Mouse (Mus musculus) Patski (cell line): ENCODE measurements around the gene Nptn. TPM values are rescaled to one million over a fixed set of nuclear protein-coding genes. Genes with fewer than 3 reads are reported as not detected.

ENCODE experiments used
- ATAC-seq: fragments of 100-300 bp; one replicate; pipeline ENCODE4 v1.8.0; 2021
- CTCF ChIA-PET: fragments of 350-600 bp; sonication (Branson Sonifier 250); formaldehyde crosslinking; loops from one replicate; lab custom pipeline; 2022; ENCODE audit warnings: inconsistent platforms; lab: Charles Lee
- POLR2A ChIA-PET: fragments of 350-600 bp; sonication (Branson Sonifier 250); formaldehyde crosslinking; loops from one replicate; lab custom pipeline; 2022; ENCODE audit warnings: antibody characterized with exemption, inconsistent platforms; lab: Charles Lee
- DNase-seq: peaks from one replicate; pipeline ENCODE4 v3.0.0-alpha.2; 2011; ENCODE audit warnings: low read depth, low spot score
- H3K27me3 ChIP-seq: fragments of 371-371 bp; one replicate; pipeline ENCODE4 v1.5.1; 2021
- CTCF ChIP-seq: fragments of 100-300 bp; IDR thresholded peaks from one replicate; pipeline ENCODE4 v1.5.1; 2021
- in situ Hi-C: fragments of 300-500 bp; cut with MboI; formaldehyde crosslinking; loops from 3 replicates; pipeline ENCODE4 v1.11.1; 2018; ENCODE audit warnings: low pct_unique_long_range_greater_than_20kb, mixed read lengths
- polyA plus RNA-seq: library from polyadenylated mRNA; unstranded; gene quantifications from one replicate; pipeline ENCODE4 v1.2.3, GENCODE M21; 2021

The Nptn gene
- polyA plus RNA-seq, 1 experiment from 2014 or later, result 424 TPM

GRCm38 (mm10) chr9:58675371-58675770, 93.3 kb downstream of the Nptn start:
- ATAC-seq, result no peak
- ChIA-PET POLR2A (no interaction called here), CTCF (interaction anchor here (1.5 kb wide), 1 partner anchor 14 kb away, joined by 4 read pairs; no protein-coding TSS in a partner anchor)
- no peak for DNase-seq
- no peaks in the 10 kb centered on the region for H3K27me3 ChIP-seq
- in situ Hi-C loops, result no loop called here
- TF ChIP-seq CTCF, result no peak

- no peak for ATAC-seq
- POLR2A ChIA-PET, result no interaction called here
- no peak for DNase-seq
- TF ChIP-seq CTCF, result no peak
- CTCF ChIA-PET, result no interaction called here
- in situ Hi-C loops, result no loop called here
- H3K27me3 ChIP-seq, result no peaks in the 10 kb centered on the region
Observed at GRCm38 (mm10) chr9:58681411-58681810, 99.4 kb downstream of the Nptn start.

GRCm38 (mm10) chr9:58682106-58682505, 100.1 kb downstream of the Nptn start:
- POLR2A ChIA-PET, result no interaction called here
- CTCF ChIA-PET, result no interaction called here
- in situ Hi-C loops, result no loop called here
- DNase-seq (no peak), ATAC-seq (no peak)
- TF ChIP-seq CTCF, result no peak
- H3K27me3 ChIP-seq, result no peaks in the 10 kb centered on the region

GRCm38 (mm10) chr9:58683372-58683771, 101.3 kb downstream of the Nptn start:
- CTCF ChIA-PET, result no interaction called here
- no peaks in the 10 kb centered on the region for H3K27me3 ChIP-seq
- TF ChIP-seq CTCF, result no peak
- in situ Hi-C loops, result no loop called here
- POLR2A ChIA-PET, result no interaction called here
- DNase-seq (no peak), ATAC-seq (no peak)

GRCm38 (mm10) chr9:58685290-58685689, 103.2 kb downstream of the Nptn start:
- ATAC-seq (no peak), DNase-seq (no peak)
- H3K27me3 ChIP-seq, result no peaks in the 10 kb centered on the region
- in situ Hi-C loops, result no loop called here
- no peak for TF ChIP-seq CTCF
- ChIA-PET CTCF (interaction anchor here (0.9 kb wide), 1 partner anchor 25 kb away, joined by 3 read pairs; no protein-coding TSS in a partner anchor), POLR2A (no interaction called here)

- POLR2A ChIA-PET, result no interaction called here
- TF ChIP-seq CTCF, result no peak
- CTCF ChIA-PET, result no interaction called here
- H3K27me3 ChIP-seq, result no peaks in the 10 kb centered on the region
- in situ Hi-C loops, result no loop called here
- no peak for ATAC-seq
- DNase-seq, result no peak
Observed at GRCm38 (mm10) chr9:58688076-58688475, 106.0 kb downstream of the Nptn start.

- no peak for ATAC-seq
- no peaks in the 10 kb centered on the region for H3K27me3 ChIP-seq
- in situ Hi-C loops, result loop anchor here (10.0 kb wide), 1 partner anchor 1376 kb away; no protein-coding TSS in a partner anchor
- no peak for TF ChIP-seq CTCF
- no peak for DNase-seq
- ChIA-PET POLR2A (no interaction called here), CTCF (interaction anchor here (1.1 kb wide), 1 partner anchor 17 kb away, joined by 3 read pairs; no protein-coding TSS in a partner anchor)
Observed at GRCm38 (mm10) chr9:58690701-58691100, 108.7 kb downstream of the Nptn start.

GRCm38 (mm10) chr9:58691471-58691870, 109.4 kb downstream of the Nptn start:
- DNase-seq (no peak), ATAC-seq (no peak)
- in situ Hi-C loops, result loop anchor here (10.0 kb wide), 1 partner anchor 1377 kb away; no protein-coding TSS in a partner anchor
- H3K27me3 ChIP-seq, result no peaks in the 10 kb centered on the region
- ChIA-PET POLR2A (no interaction called here), CTCF (interaction anchor here (1.1 kb wide), 1 partner anchor 16 kb away, joined by 3 read pairs; no protein-coding TSS in a partner anchor)
- no peak for TF ChIP-seq CTCF

GRCm38 (mm10) chr9:58698486-58698885, 116.4 kb downstream of the Nptn start:
- TF ChIP-seq CTCF, result no peak
- ATAC-seq, result no peak
- no peak for DNase-seq
- in situ Hi-C loops, result loop anchor here (10.0 kb wide), 1 partner anchor 1384 kb away; no protein-coding TSS in a partner anchor
- no peaks in the 10 kb centered on the region for H3K27me3 ChIP-seq
- ChIA-PET POLR2A (no interaction called here), CTCF (no interaction called here)

- in situ Hi-C loops, result no loop called here
- POLR2A ChIA-PET, result no interaction called here
- no peak for TF ChIP-seq CTCF
- ATAC-seq, result no peak
- CTCF ChIA-PET, result no interaction called here
- H3K27me3 ChIP-seq, result no peaks in the 10 kb centered on the region
- DNase-seq, result no peak
Observed at GRCm38 (mm10) chr9:58701751-58702150, 119.7 kb downstream of the Nptn start.

- POLR2A ChIA-PET, result no interaction called here
- no peak for TF ChIP-seq CTCF
- CTCF ChIA-PET, result no interaction called here
- H3K27me3 ChIP-seq, result no peaks in the 10 kb centered on the region
- no peak for ATAC-seq
- in situ Hi-C loops, result no loop called here
- no peak for DNase-seq
Observed at GRCm38 (mm10) chr9:58703766-58704165, 121.7 kb downstream of the Nptn start.

- no peak for DNase-seq
- TF ChIP-seq CTCF, result no peak
- CTCF ChIA-PET, result no interaction called here
- in situ Hi-C loops, result loop anchor here (5.0 kb wide), 1 partner anchor 166 kb away; no protein-coding TSS in a partner anchor
- POLR2A ChIA-PET, result no interaction called here
- ATAC-seq, result peak; percentile 54
- H3K27me3 ChIP-seq, result no peaks in the 10 kb centered on the region
Observed at GRCm38 (mm10) chr9:58706024-58706423, 124.0 kb downstream of the Nptn start.

Other genes with a start within 250 kb of the Nptn start
- gene Tbc1d21, start 211.8 kb upstream of the Nptn start, polyA plus RNA-seq, result not detected
- 46.6 TPM for gene Insyn1, start 93.6 kb upstream of the Nptn start, polyA plus RNA-seq
- 48.6 TPM for gene Cd276, start 26.8 kb upstream of the Nptn start, polyA plus RNA-seq
- gene Rec114, start 161.7 kb downstream of the Nptn start, polyA plus RNA-seq, result 0.36 TPM
- 0.03 TPM for gene Hcn4, start 241.2 kb downstream of the Nptn start, polyA plus RNA-seq